22 mouse cellular contexts compared by ENCODE assay signal in the genomic region with DNA sequence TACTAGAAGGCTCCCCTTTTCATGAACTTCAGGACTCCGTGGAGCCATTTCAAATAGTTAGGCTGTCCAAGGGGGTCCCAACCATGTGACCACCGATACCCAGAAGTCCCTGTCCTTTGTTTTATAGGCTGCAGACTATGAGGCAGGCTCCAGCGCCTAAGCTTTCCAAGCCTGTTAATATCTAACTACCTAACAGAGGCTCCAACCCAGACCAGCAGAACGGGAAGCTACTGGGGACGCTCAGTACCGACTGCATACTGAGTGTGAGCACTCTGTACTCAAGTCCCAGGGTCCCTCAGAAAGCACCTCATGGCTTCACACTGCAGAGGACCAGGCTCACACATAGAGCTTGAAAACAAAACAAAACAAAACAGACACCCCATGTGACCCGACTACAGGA. TPM values are rescaled to one million over a fixed set of nuclear protein-coding genes. Genes with fewer than 3 reads are reported as not detected.
DNase-seq lines count a peak whose midpoint lies in the region; ATAC-seq and TF ChIP-seq lines count a peak whose summit lies in the region.
"Had no signal": no experiment of that assay in that cellular context is flagged by ENCODE, and none has a peak within 500 bp of the region (broad histone marks: within the 10 kb centered on the region; RNA-seq: fewer than 3 reads in every experiment).

No protein-coding gene starts in this region.

- H3K4me2 ChIP-seq in intestine, embryonic 16.5 days (ENCODE audit: low read depth, low read length), result no peak overlapping the region
- no peak overlapping the region for H3K4me2 ChIP-seq in kidney, embryonic 16.5 days (replicated peaks; ENCODE audit: low read depth, low read length)
- no peak overlapping the region for H3K4me2 ChIP-seq in liver, embryonic 13.5 days
- H3K4me2 ChIP-seq: embryonic facial prominence, embryonic 12.5 days; heart, embryonic 15.5 days; hindbrain, embryonic 15.5 days; midbrain, embryonic 12.5 days; neural tube, embryonic 12.5 days had no signal

- POLR2A ChIA-PET in Patski (lab: Charles Lee), result interaction anchor here (1.4 kb wide), 1 partner anchor 225 kb away, joined by 4 read pairs; no protein-coding TSS in a partner anchor

- ATAC-seq in Patski, result peak; percentile 56
- ATAC-seq in intestine, embryonic 16.5 days, result peak; percentile 75
- ATAC-seq in kidney, embryonic 16.5 days (ENCODE audit: low FRiP score, low TSS enrichment), result peak; percentile 74
- ATAC-seq in liver, embryonic 13.5 days (ENCODE audit: low read depth), result peak; percentile 59
- ATAC-seq: forebrain, embryonic 14.5 days; lung, postnatal 0 days had no signal

- no peaks in the 10 kb centered on the region for H3K36me3 ChIP-seq in intestine, embryonic 16.5 days (ENCODE audit: control insufficient read depth, insufficient read depth, low read length)
- H3K36me3 ChIP-seq in kidney, embryonic 16.5 days (ENCODE audit: insufficient read depth, low read length), result no peaks in the 10 kb centered on the region
- no peaks in the 10 kb centered on the region; the same call in 1 of the 2 replicates for H3K36me3 ChIP-seq in liver, embryonic 13.5 days
- H3K36me3 ChIP-seq: embryonic facial prominence, embryonic 12.5 days; heart, embryonic 15.5 days; hindbrain, embryonic 15.5 days; midbrain, embryonic 12.5 days; neural tube, embryonic 12.5 days had no signal

- in situ Hi-C loops in Patski (cut with MboI; ENCODE audit: low pct_unique_long_range_greater_than_20kb), result loop anchor here (5.0 kb wide), 1 partner anchor 160 kb away; no protein-coding TSS in a partner anchor

- no peak overlapping the region; the same call in 1 of the 2 replicates for H3K9ac ChIP-seq in intestine, embryonic 16.5 days (ENCODE audit: low read depth, low read length)
- H3K9ac ChIP-seq in kidney, embryonic 16.5 days (replicated peaks; ENCODE audit: low read length), result no peak overlapping the region
- no peak overlapping the region for H3K9ac ChIP-seq in liver, embryonic 13.5 days
- H3K9ac ChIP-seq: embryonic facial prominence, embryonic 12.5 days; heart, embryonic 15.5 days; hindbrain, embryonic 15.5 days; midbrain, embryonic 12.5 days; neural tube, embryonic 12.5 days had no signal

- no peak for TF ChIP-seq CTCF in Patski (IDR thresholded peaks at IDR 0.05)

- H3K4me1 ChIP-seq in intestine, embryonic 16.5 days (ENCODE audit: control insufficient read depth, insufficient read depth, low read length), result no peaks in the 10 kb centered on the region; the same call in 1 of the 2 replicates
- H3K4me1 ChIP-seq in kidney, embryonic 16.5 days (ENCODE audit: insufficient read depth, low read length), result no peaks in the 10 kb centered on the region
- H3K4me1 ChIP-seq in liver, embryonic 13.5 days (replicated peaks), result peaks cover 7% of the 10 kb centered on the region
- H3K4me1 ChIP-seq: embryonic facial prominence, embryonic 12.5 days; heart, embryonic 15.5 days; hindbrain, embryonic 15.5 days; midbrain, embryonic 12.5 days; neural tube, embryonic 12.5 days had no signal

- DNase-seq in Patski (ENCODE audit: low read depth, low spot score), result no peak
- DNase-seq in liver, embryonic 13.5 days, result no peak
- no peak for DNase-seq in thymus, postnatal 36 days
- DNase-seq in adrenal gland, postnatal 14 days, result no peak
- DNase-seq in thymus, adult 18-20 months, result no peak
- DNase-seq in spleen, adult 18-20 months, result no peak
- DNase-seq: adrenal gland, adult 2 months; cerebellum, adult 9-11 months; gastrocnemius, postnatal 14 days; heart, adult 2 months; heart, postnatal 4 days; right cerebral cortex, adult 18-20 months had no signal

- WGBS in intestine, embryonic 16.5 days, result 66% methylated on average over 7 of the region's 7 CpGs
- WGBS in kidney, embryonic 16.5 days, result 53% methylated on average over 7 of the region's 7 CpGs
- WGBS in liver, embryonic 13.5 days (ENCODE audit: insufficient replicate concordance), result 60% methylated on average over 7 of the region's 7 CpGs

- H3K27ac ChIP-seq in intestine, embryonic 16.5 days (ENCODE audit: low read length), result no peak overlapping the region
- peak overlapping the region; percentile 21 for H3K27ac ChIP-seq in kidney, embryonic 16.5 days (ENCODE audit: low read length)
- H3K27ac ChIP-seq in liver, embryonic 13.5 days, result no peak overlapping the region
- H3K27ac ChIP-seq: embryonic facial prominence, embryonic 12.5 days; heart, adult 2 months; heart, embryonic 15.5 days; hindbrain, embryonic 15.5 days; midbrain, embryonic 12.5 days; neural tube, embryonic 12.5 days had no signal

- no peaks in the 10 kb centered on the region for H3K27me3 ChIP-seq in Patski
- no peaks in the 10 kb centered on the region for H3K27me3 ChIP-seq in intestine, embryonic 16.5 days (replicated peaks; ENCODE audit: control insufficient read depth, insufficient read depth, low read length)
- 0 out of 2 replicates have a peak, but pooled peaks cover 3% of the 10 kb centered on the region for H3K27me3 ChIP-seq in kidney, embryonic 16.5 days (ENCODE audit: insufficient read depth, low read length)
- H3K27me3 ChIP-seq in liver, embryonic 13.5 days, result peaks cover 5% of the 10 kb centered on the region; the same call in 1 of the 2 replicates
- H3K27me3 ChIP-seq: embryonic facial prominence, embryonic 12.5 days; hindbrain, embryonic 15.5 days; midbrain, embryonic 12.5 days; neural tube, embryonic 12.5 days had no signal

- CTCF ChIA-PET in Patski (lab: Charles Lee), result interaction anchor here (0.8 to 2.4 kb wide), 2 partner anchors 159 to 324 kb away, joined by 3 to 14 read pairs; no protein-coding TSS in a partner anchor

- no peak overlapping the region for H3K4me3 ChIP-seq in intestine, embryonic 16.5 days (ENCODE audit: low read length)
- no peak overlapping the region for H3K4me3 ChIP-seq in kidney, embryonic 16.5 days (ENCODE audit: low read length)
- H3K4me3 ChIP-seq in liver, embryonic 13.5 days (replicated peaks), result no peak overlapping the region
- H3K4me3 ChIP-seq: embryonic facial prominence, embryonic 12.5 days; erythroblast, embryonic 14.5 days; heart, adult 2 months; heart, embryonic 15.5 days; hindbrain, embryonic 15.5 days; midbrain, embryonic 12.5 days; neural tube, embryonic 12.5 days had no signal

- no peaks in the 10 kb centered on the region for H3K9me3 ChIP-seq in intestine, embryonic 16.5 days (ENCODE audit: control insufficient read depth, low read length)
- no peaks in the 10 kb centered on the region for H3K9me3 ChIP-seq in kidney, embryonic 16.5 days (ENCODE audit: low read length)
- H3K9me3 ChIP-seq in liver, embryonic 13.5 days (replicated peaks), result no peaks in the 10 kb centered on the region
- H3K9me3 ChIP-seq: embryonic facial prominence, embryonic 12.5 days; heart, embryonic 15.5 days; hindbrain, embryonic 15.5 days; midbrain, embryonic 12.5 days; neural tube, embryonic 12.5 days had no signal

RNA-seq across cellular contexts. Expression of a gene that starts 9.3 kb away (rescaled TPM):
- polyA plus RNA-seq in Patski (2021), result 29.8 TPM
- polyA plus RNA-seq in intestine, embryonic 16.5 days (2015; fragmentation: Nextera tagmentation; extraction: Ambion mirVana), result 4.3 and 6.8 TPM in 2 replicates
- 3.0 TPM in 2 replicates for polyA plus RNA-seq in kidney, embryonic 16.5 days (2015; fragmentation: Nextera tagmentation; extraction: Ambion mirVana)
- 21.6 and 26.2 TPM in 2 replicates for polyA plus RNA-seq in liver, embryonic 13.5 days (2015; fragmentation: Nextera tagmentation; extraction: Ambion mirVana)
- 16.9 and 19.6 TPM in 2 replicates for total RNA-seq in adrenal gland, postnatal 14 days (2021)

RNA-seq across cellular contexts. Expression of a gene that starts 26.9 kb away (rescaled TPM):
- polyA plus RNA-seq in Patski (2021), result 39.3 TPM
- 29.9 and 33.5 TPM in 2 replicates for polyA plus RNA-seq in intestine, embryonic 16.5 days (2015; fragmentation: Nextera tagmentation; extraction: Ambion mirVana)
- polyA plus RNA-seq in kidney, embryonic 16.5 days (2015; fragmentation: Nextera tagmentation; extraction: Ambion mirVana), result 46.8 and 48.0 TPM in 2 replicates
- polyA plus RNA-seq in liver, embryonic 13.5 days (2015; fragmentation: Nextera tagmentation; extraction: Ambion mirVana), result 27.4 and 28.1 TPM in 2 replicates
- total RNA-seq in adrenal gland, postnatal 14 days (2021), result 31.8 and 35.3 TPM in 2 replicates
